Mouse (Mus musculus): ENCODE results near the gene Cdh23.

DNA sequence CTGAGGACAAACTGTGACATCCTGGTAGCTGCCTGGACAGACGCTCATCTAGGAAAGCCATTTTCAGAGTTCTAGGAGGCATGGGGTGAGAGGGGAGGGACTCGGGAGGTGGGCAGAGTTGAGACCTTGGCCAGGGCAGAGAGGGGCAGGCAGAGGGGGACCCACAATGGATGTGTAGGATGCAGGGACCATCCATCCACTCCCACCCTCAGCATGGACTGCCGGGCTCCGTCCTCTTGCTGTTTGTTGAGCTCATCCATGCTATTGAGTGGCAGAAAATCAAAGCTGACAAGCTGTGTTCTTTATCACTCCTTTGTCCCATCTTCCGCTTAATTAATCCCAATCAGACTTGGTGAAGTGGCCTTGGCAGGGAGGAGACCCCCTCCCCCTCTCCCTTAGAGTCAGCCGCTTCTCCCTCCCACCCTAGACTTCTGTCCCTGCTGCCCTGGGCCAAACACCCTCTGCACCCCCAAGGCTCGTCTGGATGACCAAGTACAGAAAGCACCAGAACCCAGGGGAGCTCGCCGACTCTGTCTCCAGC, 222.4 kb downstream of the Cdh23 start:
- TF ChIP-seq MYOD1 (IDR thresholded peaks at IDR 0.05; ENCODE audit: control insufficient read depth, insufficient read length, low read depth) (no peak), CTCF (IDR thresholded peaks at IDR 0.05; ENCODE audit: control insufficient read depth, insufficient read depth, insufficient read length) (no peak)

Data from C2C12 (cell line).